Mouse (Mus musculus): ENCODE data around the gene Gdf15. TPM values are rescaled to one million over a fixed set of nuclear protein-coding genes. Genes with fewer than 3 reads are reported as not detected.
A peak's percentile ranks its signal among the peaks of the same experiment; 100 is the strongest.

Gene Gdf15
- polyA plus RNA-seq, 1 experiment from 2014 or later: 0.15 TPM

GRCm38 (mm10) chr8:70646369-70646768 lies 14.1 kb upstream of the Gdf15 start:
- Histone ChIP-seq H3K27ac (no peak overlapping the region; the same call in 1 of the 2 replicates), H3K9ac (replicated peaks) (no peak overlapping the region), H3K4me2 (no peak overlapping the region), H3K4me3 (replicated peaks) (no peak overlapping the region), H3K36me3 (peaks cover 29% of the 10 kb centered on the region), H3K9me3 (no peaks in the 10 kb centered on the region), H3K27me3 (no peaks in the 10 kb centered on the region), H3K4me1 (replicated peaks) (peaks cover 42% of the 10 kb centered on the region)
- whole genome bisulfite sequencing: 69% methylated on average over 6 of the region's 6 CpGs
- ATAC-seq (ENCODE audit: insufficient number of reproducible peaks, insufficient read depth, low FRiP score, low TSS enrichment, low read depth): no peak

- H3K4me2 ChIP-seq: no peak overlapping the region
- H3K36me3 ChIP-seq: peaks cover 22% of the 10 kb centered on the region
- no peak overlapping the region for H3K4me3 ChIP-seq (replicated peaks)
- no peaks in the 10 kb centered on the region for H3K27me3 ChIP-seq
- H3K9me3 ChIP-seq: no peaks in the 10 kb centered on the region
- H3K27ac ChIP-seq: peak overlapping the region; percentile 50
- WGBS: 59% methylated on average over 17 of the region's 17 CpGs
- peaks cover 42% of the 10 kb centered on the region for H3K4me1 ChIP-seq (replicated peaks)
- ATAC-seq (ENCODE audit: insufficient number of reproducible peaks, insufficient read depth, low FRiP score, low TSS enrichment, low read depth): no peak
- no peak overlapping the region for H3K9ac ChIP-seq (replicated peaks)
Measured at GRCm38 (mm10) chr8:70645501-70646224, 13.4 kb upstream of the Gdf15 start.

GRCm38 (mm10) chr8:70644065-70644464 lies 11.8 kb upstream of the Gdf15 start:
- no peak for ATAC-seq (ENCODE audit: insufficient number of reproducible peaks, insufficient read depth, low FRiP score, low TSS enrichment, low read depth)
- Histone ChIP-seq H3K36me3 (peaks cover 6% of the 10 kb centered on the region; the same call in 1 of the 2 replicates), H3K27me3 (no peaks in the 10 kb centered on the region), H3K4me2 (no peak overlapping the region), H3K4me1 (replicated peaks) (peaks cover 36% of the 10 kb centered on the region), H3K9ac (replicated peaks) (no peak overlapping the region), H3K9me3 (no peaks in the 10 kb centered on the region), H3K27ac (no peak overlapping the region), H3K4me3 (replicated peaks) (no peak overlapping the region)
- WGBS: 82% methylated on average over 2 of the region's 2 CpGs

- H3K4me3 ChIP-seq (replicated peaks): no peak overlapping the region
- no peak overlapping the region for H3K4me2 ChIP-seq
- 70% methylated on average over 3 of the region's 3 CpGs for WGBS
- H3K4me1 ChIP-seq (replicated peaks): peaks cover 31% of the 10 kb centered on the region
- H3K9me3 ChIP-seq: no peaks in the 10 kb centered on the region
- no peak for ATAC-seq (ENCODE audit: insufficient number of reproducible peaks, insufficient read depth, low FRiP score, low TSS enrichment, low read depth)
- H3K9ac ChIP-seq (replicated peaks): no peak overlapping the region
- no peaks in the 10 kb centered on the region for H3K36me3 ChIP-seq
- H3K27me3 ChIP-seq: no peaks in the 10 kb centered on the region
- no peak overlapping the region for H3K27ac ChIP-seq
Measured at GRCm38 (mm10) chr8:70643019-70643418, 10.8 kb upstream of the Gdf15 start.

GRCm38 (mm10) chr8:70638752-70639151 lies 6.5 kb upstream of the Gdf15 start:
- Histone ChIP-seq H3K4me3 (replicated peaks) (no peak overlapping the region), H3K27me3 (no peaks in the 10 kb centered on the region), H3K9ac (replicated peaks) (no peak overlapping the region), H3K9me3 (no peaks in the 10 kb centered on the region), H3K4me2 (no peak overlapping the region), H3K27ac (no peak overlapping the region), H3K4me1 (replicated peaks) (peaks cover 26% of the 10 kb centered on the region), H3K36me3 (no peaks in the 10 kb centered on the region)
- no peak for ATAC-seq (ENCODE audit: insufficient number of reproducible peaks, insufficient read depth, low FRiP score, low TSS enrichment, low read depth)
- WGBS: 67% methylated on average over 9 of the region's 9 CpGs

GRCm38 (mm10) chr8:70636838-70637237 lies 4.6 kb upstream of the Gdf15 start:
- WGBS: 55% methylated on average over 8 of the region's 8 CpGs
- H3K9ac ChIP-seq (replicated peaks): no peak overlapping the region
- no peak for ATAC-seq (ENCODE audit: insufficient number of reproducible peaks, insufficient read depth, low FRiP score, low TSS enrichment, low read depth)

GRCm38 (mm10) chr8:70635527-70635926 lies 3.3 kb upstream of the Gdf15 start:
- H3K4me1 ChIP-seq (replicated peaks): peaks cover 38% of the 10 kb centered on the region
- 77% methylated on average over 6 of the region's 6 CpGs for WGBS

More at GRCm38 (mm10) chr8:70636838-70637237, 4.6 kb upstream of the Gdf15 start:
- no peak overlapping the region for H3K4me2 ChIP-seq
- peaks cover 27% of the 10 kb centered on the region for H3K4me1 ChIP-seq (replicated peaks)
- H3K27ac ChIP-seq: no peak overlapping the region
- H3K4me3 ChIP-seq (replicated peaks): no peak overlapping the region
- H3K27me3 ChIP-seq: peaks cover 10% of the 10 kb centered on the region
- H3K9me3 ChIP-seq: no peaks in the 10 kb centered on the region
- no peaks in the 10 kb centered on the region for H3K36me3 ChIP-seq

GRCm38 (mm10) chr8:70634066-70634465 lies 1.8 kb upstream of the Gdf15 start:
- Histone ChIP-seq H3K27me3 (peaks cover 23% of the 10 kb centered on the region), H3K36me3 (no peaks in the 10 kb centered on the region), H3K9ac (replicated peaks) (no peak overlapping the region), H3K9me3 (no peaks in the 10 kb centered on the region), H3K27ac (no peak overlapping the region), H3K4me3 (replicated peaks) (no peak overlapping the region), H3K4me2 (no peak overlapping the region), H3K4me1 (replicated peaks) (peaks cover 51% of the 10 kb centered on the region)
- ATAC-seq (ENCODE audit: insufficient number of reproducible peaks, insufficient read depth, low FRiP score, low TSS enrichment, low read depth): no peak
- 67% methylated on average over 6 of the region's 6 CpGs for WGBS

More at GRCm38 (mm10) chr8:70635527-70635926, 3.3 kb upstream of the Gdf15 start:
- Histone ChIP-seq H3K36me3 (no peaks in the 10 kb centered on the region), H3K9ac (replicated peaks) (no peak overlapping the region), H3K9me3 (no peaks in the 10 kb centered on the region), H3K27me3 (peaks cover 23% of the 10 kb centered on the region), H3K4me2 (no peak overlapping the region), H3K27ac (no peak overlapping the region), H3K4me3 (replicated peaks) (no peak overlapping the region)
- no peak for ATAC-seq (ENCODE audit: insufficient number of reproducible peaks, insufficient read depth, low FRiP score, low TSS enrichment, low read depth)

GRCm38 (mm10) chr8:70631436-70631835 lies 820 bp downstream of the Gdf15 start:
- Histone ChIP-seq H3K36me3 (no peaks in the 10 kb centered on the region), H3K9me3 (no peaks in the 10 kb centered on the region), H3K4me2 (no peak overlapping the region), H3K4me1 (replicated peaks) (peaks cover 38% of the 10 kb centered on the region), H3K4me3 (replicated peaks) (no peak overlapping the region), H3K9ac (replicated peaks) (no peak overlapping the region), H3K27me3 (peaks cover 23% of the 10 kb centered on the region), H3K27ac (no peak overlapping the region)
- WGBS: 17% methylated on average over 24 of the region's 24 CpGs
- ATAC-seq (ENCODE audit: insufficient number of reproducible peaks, insufficient read depth, low FRiP score, low TSS enrichment, low read depth): no peak

- H3K4me3 ChIP-seq (replicated peaks): 0 out of 2 replicates have a peak overlapping the region, but pooled peaks have one; percentile 54
- H3K36me3 ChIP-seq: no peaks in the 10 kb centered on the region
- H3K9ac ChIP-seq (replicated peaks): no peak overlapping the region; the same call in 1 of the 2 replicates
- 13% methylated on average over 22 of the region's 22 CpGs for WGBS
- H3K4me2 ChIP-seq: peak overlapping the region; percentile 73
- no peaks in the 10 kb centered on the region for H3K9me3 ChIP-seq
- peaks cover 23% of the 10 kb centered on the region for H3K27me3 ChIP-seq
- 0 out of 2 replicates have a peak, but pooled peaks have one; percentile 38 for ATAC-seq (ENCODE audit: insufficient number of reproducible peaks, insufficient read depth, low FRiP score, low TSS enrichment, low read depth)
- peaks cover 34% of the 10 kb centered on the region for H3K4me1 ChIP-seq (replicated peaks)
- no peak overlapping the region for H3K27ac ChIP-seq
Measured at GRCm38 (mm10) chr8:70630532-70631381, 1.5 kb downstream of the Gdf15 start.
